Mouse (Mus musculus): Measurements from ENCODE around the gene Fkbp2. TPM values are rescaled to one million over a fixed set of nuclear protein-coding genes. Genes with fewer than 3 reads are reported as not detected.
"Not testable (repeated sequence)": the region's sequence is repeated elsewhere in the genome, so short reads cannot be mapped to it uniquely, and the experiment has no call there.

The Fkbp2 gene
- total and polyA plus RNA-seq, 2 experiments from 2014 or later = 0.65 to 59.9 TPM

DNA sequence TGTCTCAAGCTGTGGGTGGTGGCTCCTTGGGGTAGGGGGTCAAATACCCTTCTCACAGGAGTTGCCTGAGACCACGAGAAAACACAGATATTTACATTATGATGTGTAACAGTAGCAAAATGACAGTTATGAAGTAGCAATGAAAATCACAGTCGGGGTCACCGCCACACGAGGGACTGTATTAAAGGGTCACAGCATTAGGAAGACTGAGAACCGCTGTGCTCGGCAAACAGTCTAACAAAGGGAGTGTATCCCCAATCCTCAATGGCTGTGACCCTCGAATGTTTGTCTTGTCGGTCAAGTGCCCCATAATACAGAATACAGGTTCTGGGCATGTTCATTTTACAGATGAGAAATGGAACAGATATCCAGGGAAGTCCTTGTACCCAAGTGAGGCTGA is 13.7 kb upstream of the Fkbp2 start:
- no peaks in the 10 kb centered on the region for H3K9me3 ChIP-seq (replicated peaks; ENCODE audit: control insufficient read depth, low read length)
- H3K4me2 ChIP-seq (ENCODE audit: low read depth, low read length) = no peak overlapping the region
- peaks cover 26% of the 10 kb centered on the region for H3K4me1 ChIP-seq (ENCODE audit: control insufficient read depth, insufficient read depth)
- H3K4me3 ChIP-seq (ENCODE audit: low read depth, low read length) = no peak overlapping the region
- TF ChIP-seq EP300 (IDR thresholded peaks at IDR 0.05; ENCODE audit: low read depth) = no peak
- TF ChIP-seq CTCF (IDR thresholded peaks at IDR 0.05; ENCODE audit: low read depth) = no peak
- 89% methylated on average over 8 of the region's 8 CpGs for whole genome bisulfite sequencing
- no peaks in the 10 kb centered on the region for H3K27me3 ChIP-seq (ENCODE audit: control insufficient read depth, insufficient read depth, low read length)
- no peak overlapping the region for H3K27ac ChIP-seq (ENCODE audit: low read depth)
- H3K36me3 ChIP-seq (replicated peaks; ENCODE audit: control insufficient read depth, insufficient read depth, low read length) = peaks cover 11% of the 10 kb centered on the region
- no peak overlapping the region for H3K9ac ChIP-seq (replicated peaks; ENCODE audit: low read depth, low read length)
- DNase-seq (ENCODE audit: low spot score) (no peak), ATAC-seq (ENCODE audit: insufficient read depth, low read depth) (no peak)

DNA sequence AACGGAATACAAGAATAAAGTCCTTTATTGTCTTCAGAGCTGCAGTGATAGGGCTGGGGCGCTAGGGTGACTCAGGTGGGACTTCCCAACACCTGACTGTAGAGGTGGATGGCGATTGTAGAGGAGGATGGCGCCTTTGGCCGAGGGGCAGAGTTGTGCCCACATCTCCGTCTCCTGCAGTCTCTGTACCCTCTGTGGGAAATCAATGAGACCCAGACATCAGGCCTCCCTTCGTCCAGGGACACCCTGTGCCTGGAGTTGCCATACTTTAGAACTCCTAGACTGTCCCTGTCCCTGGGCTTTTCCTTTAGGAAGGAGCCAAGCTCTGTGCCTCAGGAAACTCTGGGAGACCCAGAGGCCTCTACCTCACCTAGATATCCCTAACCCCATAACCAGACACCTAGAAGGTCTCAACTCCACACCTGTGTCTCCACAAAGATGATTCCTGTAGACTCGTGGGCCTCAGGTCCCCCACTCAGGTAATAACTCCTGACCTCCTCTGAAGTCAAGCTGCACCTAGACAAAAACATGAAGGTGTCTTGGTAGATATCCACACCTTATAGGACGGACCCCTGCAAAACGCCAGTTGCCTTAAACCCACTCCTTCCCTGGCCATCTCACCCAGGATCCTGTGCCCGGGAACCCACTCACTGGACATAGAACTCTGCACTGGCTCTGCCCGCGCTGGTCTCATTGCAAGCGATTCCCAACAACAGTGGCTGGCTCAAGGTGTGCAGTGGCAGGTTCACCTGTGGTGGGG is 12.9 kb upstream of the Fkbp2 start:
- H3K27ac ChIP-seq (ENCODE audit: low read depth) = peak overlapping the region; percentile 79
- peak overlapping the region; percentile 96 for H3K4me2 ChIP-seq (ENCODE audit: low read depth, low read length)
- ATAC-seq (ENCODE audit: insufficient read depth, low read depth) (no peak), DNase-seq (ENCODE audit: low spot score) (no peak)
- H3K9me3 ChIP-seq (replicated peaks; ENCODE audit: control insufficient read depth, low read length) = no peaks in the 10 kb centered on the region
- 60% methylated on average over 14 of the region's 14 CpGs for WGBS
- no peaks in the 10 kb centered on the region for H3K27me3 ChIP-seq (ENCODE audit: control insufficient read depth, insufficient read depth, low read length)
- H3K4me1 ChIP-seq (ENCODE audit: control insufficient read depth, insufficient read depth) = peaks cover 26% of the 10 kb centered on the region
- peak overlapping the region; percentile 50; the same call in 1 of the 2 replicates for H3K9ac ChIP-seq (replicated peaks; ENCODE audit: low read depth, low read length)
- H3K36me3 ChIP-seq (replicated peaks; ENCODE audit: control insufficient read depth, insufficient read depth, low read length) = peaks cover 3% of the 10 kb centered on the region; the same call in 1 of the 2 replicates
- peak overlapping the region; percentile 59 for H3K4me3 ChIP-seq (ENCODE audit: low read depth, low read length)
- TF ChIP-seq EP300 (IDR thresholded peaks at IDR 0.05; ENCODE audit: low read depth) (no peak), CTCF (IDR thresholded peaks at IDR 0.05; ENCODE audit: low read depth) (no peak)

DNA sequence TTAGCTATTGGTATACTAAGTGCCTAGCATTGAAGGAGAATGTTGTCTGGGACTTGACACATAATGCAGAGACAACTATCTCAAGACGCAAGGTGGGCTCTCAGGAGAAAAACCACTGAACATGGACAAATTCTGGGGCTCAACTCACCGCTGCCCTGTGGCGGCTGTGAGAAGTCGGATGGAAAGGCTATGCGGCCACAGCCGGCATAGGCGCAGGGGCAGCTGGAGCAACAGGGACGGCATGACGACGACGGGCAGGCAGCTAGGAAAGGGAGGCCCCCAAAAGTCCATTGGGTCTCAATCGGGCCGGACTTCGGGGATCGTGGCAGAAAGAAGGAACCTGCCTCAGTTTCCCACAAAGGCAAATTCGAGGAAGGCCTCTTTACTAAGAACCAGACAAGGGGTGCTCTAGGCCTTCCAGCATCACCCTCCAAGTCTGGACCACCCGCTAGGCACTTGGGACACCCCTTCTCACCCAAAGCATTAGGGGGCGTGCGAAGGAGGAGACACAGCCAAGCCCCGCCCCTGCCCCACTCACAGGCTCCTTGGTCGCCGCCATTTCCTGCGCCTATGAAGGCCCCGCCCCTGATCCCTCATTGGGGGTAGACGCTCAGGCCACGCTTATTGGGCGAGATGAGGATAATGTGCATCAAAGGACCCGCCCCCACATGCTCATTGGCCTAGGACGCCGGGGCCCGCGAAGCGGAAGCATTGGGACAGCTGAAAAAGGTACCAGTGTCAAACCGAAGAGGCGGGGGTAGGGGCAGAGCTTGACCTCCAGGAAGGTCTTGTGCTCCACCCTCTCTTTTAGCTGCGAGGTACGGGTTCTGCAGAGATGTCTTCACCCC is 11.9 kb upstream of the Fkbp2 start, which contains the start of gene Dnajc4:
TSS of gene Dnajc4 (minus strand) at position 562 of the 848 bp plus-strand sequence.
- Histone ChIP-seq H3K9me3 (replicated peaks; ENCODE audit: control insufficient read depth, low read length) (no peaks in the 10 kb centered on the region), H3K27me3 (ENCODE audit: control insufficient read depth, insufficient read depth, low read length) (no peaks in the 10 kb centered on the region), H3K27ac (ENCODE audit: low read depth) (peak within 1 kb of the TSS; percentile 79), H3K4me2 (ENCODE audit: low read depth, low read length) (peak within 1 kb of the TSS; percentile 96), H3K4me3 (ENCODE audit: low read depth, low read length) (peak within 1 kb of the TSS; percentile 59), H3K36me3 (replicated peaks; ENCODE audit: control insufficient read depth, insufficient read depth, low read length) (no peaks in the 10 kb centered on the region), H3K4me1 (ENCODE audit: control insufficient read depth, insufficient read depth) (peaks cover 26% of the 10 kb centered on the region), H3K9ac (replicated peaks; ENCODE audit: low read depth, low read length) (peak within 1 kb of the TSS; percentile 60)
- ATAC-seq (ENCODE audit: insufficient read depth, low read depth) = peak; percentile 94
- no peak for TF ChIP-seq CTCF (IDR thresholded peaks at IDR 0.05; ENCODE audit: low read depth)
- peak; percentile 54; the same call in 1 of the 2 replicates for TF ChIP-seq EP300 (IDR thresholded peaks at IDR 0.05; ENCODE audit: low read depth)
- DNase-seq (ENCODE audit: low spot score) = peak; percentile 98
- 2% methylated on average over 37 of the region's 37 CpGs for whole genome bisulfite sequencing

DNA sequence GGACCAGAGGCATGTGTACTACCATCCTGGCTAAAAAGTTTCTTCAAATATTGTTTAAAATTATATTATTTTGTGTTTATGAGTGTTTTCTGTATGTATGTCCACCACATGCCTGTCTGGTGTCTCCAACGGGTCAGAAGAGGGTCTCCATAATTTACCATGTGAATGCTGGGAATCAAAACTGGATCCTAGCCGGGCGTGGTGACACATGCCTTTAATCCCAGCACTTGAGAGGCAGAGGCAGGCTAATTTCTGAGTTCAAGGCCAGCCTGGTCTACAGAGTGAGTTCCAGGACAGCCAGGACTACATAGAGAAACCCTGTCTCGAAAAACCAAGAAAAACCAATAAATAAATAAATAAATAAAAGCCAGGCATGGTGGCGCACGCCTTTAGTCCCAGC is 10.9 kb upstream of the Fkbp2 start:
- not testable (repeated sequence) for ATAC-seq (ENCODE audit: insufficient read depth, low read depth); H3K27ac ChIP-seq (ENCODE audit: low read depth); H3K9ac ChIP-seq (replicated peaks; ENCODE audit: low read depth, low read length); H3K27me3 ChIP-seq (ENCODE audit: control insufficient read depth, insufficient read depth, low read length); H3K4me2 ChIP-seq (ENCODE audit: low read depth, low read length); H3K4me3 ChIP-seq (ENCODE audit: low read depth, low read length); DNase-seq (ENCODE audit: low spot score); H3K36me3 ChIP-seq (replicated peaks; ENCODE audit: control insufficient read depth, insufficient read depth, low read length); H3K9me3 ChIP-seq (replicated peaks; ENCODE audit: control insufficient read depth, low read length)
- peaks cover 26% of the 10 kb centered on the region for H3K4me1 ChIP-seq (ENCODE audit: control insufficient read depth, insufficient read depth)
- WGBS = 90% methylated on average over 6 of the region's 6 CpGs

DNA sequence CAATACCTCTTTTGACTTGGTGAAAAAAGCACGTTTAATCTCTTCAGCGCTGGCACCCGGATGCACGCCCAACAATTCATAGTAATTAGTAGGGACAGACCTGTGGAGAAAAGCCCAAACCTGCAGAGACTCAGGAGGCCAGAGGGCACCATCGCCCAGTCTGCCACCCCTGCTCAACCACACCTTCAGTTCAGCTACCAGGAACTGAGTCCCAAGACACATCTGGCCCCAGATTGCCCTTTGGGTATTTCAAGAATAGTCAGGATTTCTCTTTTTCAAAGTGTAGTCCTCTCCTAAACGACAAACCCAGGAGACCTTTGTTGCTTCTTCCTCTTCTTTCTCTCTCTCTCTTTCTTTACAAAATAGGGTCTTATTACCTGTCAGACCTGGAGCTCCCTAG is 10.4 kb upstream of the Fkbp2 start:
- DNase-seq (ENCODE audit: low spot score) = no peak
- Histone ChIP-seq H3K4me3 (ENCODE audit: low read depth, low read length) (no peak overlapping the region), H3K27me3 (ENCODE audit: control insufficient read depth, insufficient read depth, low read length) (no peaks in the 10 kb centered on the region), H3K9ac (replicated peaks; ENCODE audit: low read depth, low read length) (no peak overlapping the region), H3K9me3 (replicated peaks; ENCODE audit: control insufficient read depth, low read length) (no peaks in the 10 kb centered on the region), H3K27ac (ENCODE audit: low read depth) (no peak overlapping the region), H3K4me1 (ENCODE audit: control insufficient read depth, insufficient read depth) (peaks cover 30% of the 10 kb centered on the region), H3K4me2 (ENCODE audit: low read depth, low read length) (no peak overlapping the region), H3K36me3 (replicated peaks; ENCODE audit: control insufficient read depth, insufficient read depth, low read length) (no peaks in the 10 kb centered on the region; the same call in 1 of the 2 replicates)
- TF ChIP-seq CTCF (IDR thresholded peaks at IDR 0.05; ENCODE audit: low read depth) = no peak
- no peak for ATAC-seq (ENCODE audit: insufficient read depth, low read depth)
- 86% methylated on average over 6 of the region's 6 CpGs for WGBS

Measured in heart, postnatal 0 days (tissue).